Mouse (Mus musculus) embryo, embryonic 9.5 days (tissue): ENCODE results near the gene Spp1.
"Not testable (repeated sequence)": the region's sequence is repeated elsewhere in the genome, so short reads cannot be mapped to it uniquely, and the experiment has no call there.

Source experiments
- DNase-seq: peaks from one replicate; pipeline ENCODE4 v3.0.0-alpha.2; 2017; ENCODE audit errors: extremely low spot score

Gene Spp1

DNA sequence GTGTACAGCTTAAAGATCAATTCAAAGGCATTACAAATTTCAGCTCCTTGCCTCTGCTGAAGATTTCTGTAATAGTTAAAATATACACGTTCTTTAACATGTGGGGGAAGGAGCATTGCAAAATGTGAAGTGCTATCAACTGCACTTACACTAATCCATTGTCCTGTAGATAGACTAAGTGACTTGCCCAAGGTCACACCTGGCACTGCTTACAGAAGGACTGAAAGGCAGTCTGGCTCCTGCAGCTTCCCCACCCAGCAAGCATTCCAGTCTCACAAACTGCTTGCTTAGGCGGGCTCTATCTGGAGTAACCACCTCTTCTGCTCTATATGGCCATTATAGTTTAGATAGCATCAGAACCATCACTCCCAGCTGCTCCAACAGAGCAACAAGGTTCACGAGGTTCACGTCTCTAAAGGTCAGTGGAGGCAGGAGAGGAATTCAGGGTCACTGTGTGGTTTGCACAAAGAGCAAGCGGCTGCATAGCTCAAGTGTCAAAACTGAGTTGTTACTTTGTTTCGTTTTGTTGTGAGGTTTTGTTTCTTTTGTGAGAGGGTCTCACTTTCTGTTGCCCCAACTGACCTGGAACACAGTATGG, 851 bp upstream of the Spp1 start:
- peak; percentile 15 for DNase-seq

GRCm38 (mm10) chr5:104436406-104437076, 1.6 kb downstream of the Spp1 start:
- no peak for DNase-seq

DNA sequence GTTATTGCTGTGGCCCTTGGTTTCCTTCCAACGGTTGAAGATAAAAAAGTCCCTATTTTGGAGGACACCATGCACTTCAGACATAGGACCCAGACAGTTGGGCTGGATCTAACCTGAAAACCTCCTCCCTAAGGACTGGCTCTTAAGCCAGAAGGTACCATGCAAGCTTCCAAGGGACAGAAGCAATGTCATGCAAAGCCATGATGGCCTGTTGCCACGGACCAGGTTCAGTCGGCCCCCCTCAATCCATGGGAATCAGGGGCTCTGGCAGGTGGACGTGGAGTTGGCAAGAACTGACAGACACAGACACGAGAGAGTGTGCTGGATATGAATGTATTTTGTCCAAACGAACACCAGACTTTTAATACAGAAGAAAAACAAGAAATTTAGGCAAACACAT, 7.5 kb downstream of the Spp1 start:
- no peak for DNase-seq

GRCm38 (mm10) chr5:104442850-104443249, 7.9 kb downstream of the Spp1 start:
- no peak for DNase-seq

DNA sequence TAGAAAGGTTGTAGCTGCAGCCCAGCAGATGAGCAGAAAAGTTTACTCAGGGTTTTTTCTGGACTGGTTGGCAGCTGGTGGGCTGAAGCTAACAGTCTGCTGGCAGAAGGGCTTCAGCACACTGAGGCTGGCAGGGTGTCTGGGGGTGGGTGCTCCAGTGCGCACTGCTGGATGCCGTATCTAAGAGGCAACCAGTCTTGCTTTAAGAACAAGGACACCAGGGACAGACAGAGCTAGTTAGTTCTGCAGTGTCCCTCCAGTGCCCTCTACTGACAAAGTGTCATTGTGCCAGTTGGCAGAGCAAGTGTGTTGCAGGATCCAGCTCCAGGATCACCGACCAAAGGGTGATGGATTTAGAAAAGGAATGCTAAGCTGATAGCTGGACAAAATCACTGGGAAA, 11.2 kb downstream of the Spp1 start:
- DNase-seq, result peak; percentile 42

DNA sequence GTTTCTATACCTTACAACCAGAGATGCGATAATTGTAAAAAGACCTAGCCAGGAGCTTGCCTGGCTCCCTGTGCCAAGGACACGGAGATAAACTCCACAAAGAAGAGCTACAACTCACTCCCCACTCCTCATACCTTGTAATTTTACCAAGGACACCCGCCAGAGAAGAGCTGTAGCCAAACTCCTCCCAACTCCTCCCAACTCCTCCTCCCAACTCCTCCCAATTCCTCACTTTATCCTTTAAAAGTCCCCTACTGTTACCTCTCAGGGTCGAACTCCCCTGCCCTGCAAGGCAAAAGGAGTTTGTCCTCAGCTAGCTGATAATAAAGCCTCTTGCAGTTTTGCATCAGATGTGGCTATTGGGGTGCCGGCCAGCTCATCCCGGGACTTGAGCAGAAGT, 13.4 kb downstream of the Spp1 start:
- DNase-seq, result not testable (repeated sequence)

DNA sequence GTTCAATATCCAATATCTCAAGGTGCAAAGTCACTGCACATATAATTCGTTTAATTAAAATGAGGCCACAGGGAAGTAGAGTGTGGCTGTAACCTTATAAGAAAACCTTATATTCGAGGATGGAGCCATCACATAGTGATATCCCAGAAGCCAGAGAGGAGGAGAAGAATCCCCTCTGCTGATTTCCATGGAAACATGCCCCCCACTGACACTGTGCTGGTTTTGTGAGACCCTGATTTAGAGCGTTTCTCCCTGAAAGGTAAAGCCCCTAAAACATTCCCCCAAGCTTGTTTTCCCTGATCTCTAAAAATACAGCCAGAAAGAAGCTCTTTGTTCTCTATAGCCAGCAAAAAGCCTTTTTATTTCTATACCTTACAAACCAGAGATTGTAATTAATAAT, 14.6 kb downstream of the Spp1 start:
- no peak for DNase-seq

GRCm38 (mm10) chr5:104453075-104453474, 18.2 kb downstream of the Spp1 start:
- no peak for DNase-seq

DNA sequence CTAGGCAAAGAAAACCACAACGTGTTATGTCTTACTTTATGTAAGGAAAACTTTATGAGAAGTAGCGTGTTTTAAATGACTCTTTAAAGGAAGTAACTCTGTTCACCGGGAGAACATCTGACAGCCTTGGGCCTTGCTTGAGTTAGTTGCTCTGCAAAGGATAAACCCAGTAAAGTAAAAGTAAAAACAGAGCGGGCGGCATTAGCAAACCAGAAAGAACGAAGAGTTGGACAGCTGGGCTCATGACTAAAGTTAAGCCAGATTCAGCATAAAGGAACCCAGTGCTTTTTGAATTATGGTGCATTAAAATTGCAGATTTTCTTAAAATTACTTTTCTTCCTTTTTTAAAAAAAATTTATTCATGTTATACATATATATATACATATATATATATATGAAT, 19.6 kb downstream of the Spp1 start:
- DNase-seq, result no peak

GRCm38 (mm10) chr5:104458832-104459705, 24.2 kb downstream of the Spp1 start, which contains the start of gene Pkd2:
TSS of gene Pkd2 (plus strand) at chr5:104459450.
- peak; percentile 88 for DNase-seq

- DNase-seq, result peak; percentile 78
These were observed 25.0 kb downstream of the Spp1 start for GRCm38 (mm10) chr5:104459706-104460455.

DNA sequence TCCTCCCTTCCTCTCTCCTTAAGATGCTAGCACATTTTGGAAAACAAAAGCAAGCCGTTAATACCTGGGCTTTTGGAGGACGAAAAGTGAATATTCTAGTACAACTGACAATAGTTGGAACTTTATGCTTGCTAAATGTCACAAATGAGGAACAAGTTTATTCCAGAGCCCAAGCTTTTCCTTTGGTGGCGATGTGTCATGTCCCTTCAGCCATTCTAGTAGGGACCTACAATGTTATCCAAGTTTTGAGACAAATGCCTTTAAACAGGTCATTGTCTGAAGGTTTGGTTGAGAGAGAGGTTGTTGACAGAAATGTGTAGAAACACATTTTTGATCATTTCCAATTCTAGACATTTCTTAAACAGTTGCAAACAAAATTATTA, 25.5 kb downstream of the Spp1 start:
- no peak for DNase-seq

DNA sequence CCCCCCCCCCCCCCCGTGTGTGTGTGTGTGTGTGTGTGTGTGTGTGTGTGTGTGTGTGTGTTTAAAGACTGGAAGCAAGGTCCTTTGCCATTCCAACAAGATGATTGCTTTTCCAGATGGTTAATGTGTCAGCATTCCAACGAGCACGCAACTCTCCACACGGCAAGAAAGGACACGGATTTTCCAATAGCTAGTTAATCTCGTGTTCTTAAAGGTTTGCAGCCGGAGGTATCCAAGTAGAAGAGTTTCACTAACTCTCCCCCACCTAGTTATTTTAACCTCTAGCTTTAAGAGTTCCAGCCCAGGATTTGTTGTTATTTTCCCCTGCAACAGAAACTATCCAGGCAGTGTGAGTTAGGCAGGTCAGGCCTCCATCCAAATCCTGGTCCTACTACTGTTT, 25.9 kb downstream of the Spp1 start:
- peak; percentile 10 for DNase-seq

- no peak for DNase-seq
These were observed 30.4 kb downstream of the Spp1 start for GRCm38 (mm10) chr5:104465279-104465678.

DNA sequence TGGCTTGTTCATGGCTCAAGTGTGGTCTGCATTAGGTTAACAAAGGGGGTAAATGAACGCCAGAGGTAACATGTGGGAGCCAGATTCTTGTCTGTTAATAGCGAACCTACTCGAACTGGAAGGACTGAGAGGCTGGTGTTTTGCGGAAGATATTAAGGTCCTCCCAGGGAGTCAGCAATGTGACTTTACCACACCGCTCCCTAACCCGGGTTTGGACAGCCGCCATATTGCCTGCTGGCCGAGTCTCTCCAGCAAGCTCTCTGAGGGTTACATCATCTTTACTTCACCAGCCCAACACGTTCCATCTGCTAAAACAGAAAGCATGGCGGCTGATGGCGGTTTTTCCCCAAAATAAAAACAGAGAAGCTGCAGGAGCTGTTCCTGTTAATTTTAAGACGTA, 30.8 kb downstream of the Spp1 start:
- DNase-seq, result no peak

DNA sequence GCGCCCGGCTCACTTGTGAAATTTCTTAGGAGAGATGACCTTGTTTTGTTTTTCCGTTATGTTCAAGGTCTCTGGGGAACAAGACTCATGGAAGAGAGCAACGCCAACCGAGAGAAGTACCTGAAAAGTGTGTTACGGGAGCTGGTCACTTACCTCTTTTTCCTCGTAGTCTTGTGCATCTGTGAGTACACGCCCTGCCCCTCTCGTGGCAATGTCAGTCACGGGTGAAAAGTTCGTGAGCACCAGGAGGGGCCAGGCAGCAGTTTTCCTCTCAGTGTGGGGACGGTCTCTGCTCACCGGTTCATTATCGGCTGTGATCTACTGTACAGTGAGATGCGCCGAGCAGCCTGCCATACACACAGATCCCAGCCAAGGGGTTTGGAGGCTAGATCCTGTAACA, 31.9 kb downstream of the Spp1 start:
- DNase-seq, result no peak

DNA sequence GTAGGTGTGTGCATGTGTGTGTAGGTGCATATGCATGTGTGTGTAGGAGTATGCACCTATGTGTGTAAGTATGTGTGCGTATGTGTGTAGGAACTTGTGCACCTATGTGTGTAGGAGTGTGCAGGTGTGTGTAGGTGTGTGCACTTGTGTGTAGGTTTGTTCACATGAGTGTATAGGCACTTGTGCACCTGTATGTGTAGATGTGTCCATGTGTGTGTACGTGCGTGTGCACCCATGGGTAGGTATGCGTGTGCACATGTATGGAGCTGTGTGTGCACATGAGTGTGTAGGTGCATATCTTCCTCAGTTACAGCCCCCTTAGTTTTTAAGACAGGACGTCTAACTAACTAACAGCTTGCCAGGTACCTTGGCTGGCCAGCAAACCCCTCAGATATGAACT, 33.7 kb downstream of the Spp1 start:
- DNase-seq, result no peak

GRCm38 (mm10) chr5:104470981-104471391, 36.1 kb downstream of the Spp1 start:
- no peak for DNase-seq

GRCm38 (mm10) chr5:104472371-104472770, 37.5 kb downstream of the Spp1 start:
- no peak for DNase-seq

DNA sequence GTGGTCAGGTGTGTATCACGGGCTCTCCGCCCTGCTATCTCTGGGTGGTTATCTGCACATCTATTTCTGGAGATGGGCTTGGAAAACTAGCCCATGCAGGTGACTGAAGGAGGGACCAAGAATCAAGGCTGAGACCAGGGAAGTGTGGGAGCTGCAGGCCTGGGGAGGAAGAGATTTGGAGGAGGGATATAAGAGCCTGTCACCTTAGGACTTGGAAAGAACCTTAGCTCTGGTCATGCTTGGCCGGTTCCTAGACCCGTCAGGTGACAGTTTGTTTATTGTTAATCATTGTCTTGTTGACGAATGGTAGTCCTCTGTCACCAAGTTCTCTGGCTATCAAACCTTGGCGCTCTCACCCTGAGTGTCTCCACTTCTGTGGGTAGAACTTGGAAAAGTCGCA, 45.4 kb downstream of the Spp1 start:
- DNase-seq, result no peak

GRCm38 (mm10) chr5:104482856-104483255, 47.9 kb downstream of the Spp1 start:
- DNase-seq, result no peak
